Mouse (Mus musculus): ENCODE results near the gene Irak3. TPM values are rescaled to one million over a fixed set of nuclear protein-coding genes. Genes with fewer than 3 reads are reported as not detected.
A peak's percentile ranks its signal among the peaks of the same experiment; 100 is the strongest.
"Not testable (repeated sequence)": the region's sequence is repeated elsewhere in the genome, so short reads cannot be mapped to it uniquely, and the experiment has no call there.

Irak3 gene
- polyA plus RNA-seq, 2 experiments: 1.9 to 3.2 TPM

- under 1% methylated on average over 57 of the region's 57 CpGs for WGBS
- ATAC-seq (ENCODE audit: low FRiP score, low read depth) (peak; percentile 93), DNase-seq (ENCODE audit: low spot score) (peak; percentile 90)
- Histone ChIP-seq H3K27me3 (ENCODE audit: control insufficient read depth, insufficient read depth, low read length) (no peaks in the 10 kb centered on the region), H3K36me3 (ENCODE audit: control insufficient read depth, insufficient read depth, low read length) (peaks cover 30% of the 10 kb centered on the region), H3K9ac (ENCODE audit: low read depth, low read length, severe bottlenecking) (peak within 1 kb of the TSS; percentile 75), H3K9me3 (ENCODE audit: control insufficient read depth, low read length) (no peaks in the 10 kb centered on the region), H3K27ac (replicated peaks; ENCODE audit: low read depth, low read length) (no peak within 1 kb of the TSS), H3K4me3 (replicated peaks; ENCODE audit: low read length) (peak within 1 kb of the TSS; percentile 86), H3K4me2 (replicated peaks; ENCODE audit: low read depth, low read length, severe bottlenecking) (peak within 1 kb of the TSS; percentile 84), H3K4me1 (ENCODE audit: control insufficient read depth, insufficient read depth, low read length) (no peaks in the 10 kb centered on the region)
- TF ChIP-seq POLR2A (IDR thresholded peaks at IDR 0.05; ENCODE audit: borderline replicate concordance, extremely low read depth, insufficient read depth, insufficient read length): 0 out of 2 replicates have a peak, but pooled peaks have one; percentile 32
Measured at GRCm38 (mm10) chr10:120226871-120227661, 25.1 kb upstream of the Irak3 start, which contains the start of gene Llph. Llph (plus strand) TSS chr10:120227070.

DNA sequence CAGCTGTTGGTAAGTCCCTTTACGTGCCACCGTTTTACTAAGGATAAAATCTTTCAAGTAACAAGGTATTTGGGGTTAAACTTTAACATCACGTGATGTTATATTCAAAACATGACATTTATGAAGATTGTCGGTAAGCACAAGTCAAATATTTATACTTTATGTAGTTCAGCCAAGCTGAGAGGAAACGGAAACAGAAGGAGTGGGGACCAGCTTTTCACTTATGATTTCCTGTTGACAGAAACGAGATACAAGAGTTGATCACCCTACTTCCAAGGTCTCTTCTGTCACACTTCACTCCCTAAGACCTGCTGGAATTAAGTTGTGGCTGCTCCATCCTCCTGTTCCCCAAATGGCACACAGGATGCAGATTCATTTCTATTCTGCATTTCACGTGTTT, 18.8 kb upstream of the Irak3 start:
- no peak for ATAC-seq (ENCODE audit: low FRiP score, low read depth)
- no peaks in the 10 kb centered on the region for H3K9me3 ChIP-seq (ENCODE audit: control insufficient read depth, low read length)
- 85% methylated on average over 7 of the region's 7 CpGs for WGBS
- H3K9ac ChIP-seq (ENCODE audit: low read depth, low read length, severe bottlenecking): no peak overlapping the region
- no peaks in the 10 kb centered on the region for H3K27me3 ChIP-seq (ENCODE audit: control insufficient read depth, insufficient read depth, low read length)
- H3K4me3 ChIP-seq (replicated peaks; ENCODE audit: low read length): no peak overlapping the region
- DNase-seq (ENCODE audit: low spot score): no peak
- H3K4me2 ChIP-seq (replicated peaks; ENCODE audit: low read depth, low read length, severe bottlenecking): no peak overlapping the region
- peaks cover 25% of the 10 kb centered on the region for H3K36me3 ChIP-seq (ENCODE audit: control insufficient read depth, insufficient read depth, low read length)
- no peak overlapping the region for H3K27ac ChIP-seq (replicated peaks; ENCODE audit: low read depth, low read length)
- TF ChIP-seq POLR2A (IDR thresholded peaks at IDR 0.05; ENCODE audit: borderline replicate concordance, extremely low read depth, insufficient read depth, insufficient read length): no peak
- H3K4me1 ChIP-seq (ENCODE audit: control insufficient read depth, insufficient read depth, low read length): no peaks in the 10 kb centered on the region

- WGBS: 84% methylated on average over 14 of the region's 14 CpGs
- H3K27me3 ChIP-seq (ENCODE audit: control insufficient read depth, insufficient read depth, low read length): no peaks in the 10 kb centered on the region
Measured at GRCm38 (mm10) chr10:120219578-120220359, 17.8 kb upstream of the Irak3 start.

DNA sequence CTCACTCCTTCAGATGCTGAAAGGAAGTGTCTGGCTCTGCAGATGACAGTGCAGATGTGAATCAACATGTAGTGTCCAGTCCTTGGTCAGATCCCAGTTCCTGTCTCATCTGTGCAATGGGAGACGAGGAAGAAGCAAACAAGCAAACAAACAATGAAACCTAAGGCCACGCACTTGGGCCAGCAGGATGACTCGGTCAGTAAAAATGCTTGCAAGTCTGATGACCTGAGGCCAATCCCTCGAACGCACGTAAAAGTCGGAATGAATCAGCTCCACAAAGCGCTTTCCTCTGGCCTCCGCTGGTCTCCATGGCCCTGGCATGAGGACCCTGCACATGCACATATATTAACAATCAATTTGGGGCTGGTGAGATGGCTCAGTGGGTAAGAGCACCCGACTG, 17.1 kb upstream of the Irak3 start:
- Histone ChIP-seq H3K9me3 (ENCODE audit: control insufficient read depth, low read length) (no peaks in the 10 kb centered on the region), H3K27me3 (ENCODE audit: control insufficient read depth, insufficient read depth, low read length) (no peaks in the 10 kb centered on the region), H3K4me2 (replicated peaks; ENCODE audit: low read depth, low read length, severe bottlenecking) (no peak overlapping the region), H3K4me1 (ENCODE audit: control insufficient read depth, insufficient read depth, low read length) (no peaks in the 10 kb centered on the region), H3K4me3 (replicated peaks; ENCODE audit: low read length) (no peak overlapping the region), H3K27ac (replicated peaks; ENCODE audit: low read depth, low read length) (no peak overlapping the region), H3K36me3 (ENCODE audit: control insufficient read depth, insufficient read depth, low read length) (peaks cover 27% of the 10 kb centered on the region), H3K9ac (ENCODE audit: low read depth, low read length, severe bottlenecking) (no peak overlapping the region)
- no peak for ATAC-seq (ENCODE audit: low FRiP score, low read depth)
- no peak for TF ChIP-seq POLR2A (IDR thresholded peaks at IDR 0.05; ENCODE audit: borderline replicate concordance, extremely low read depth, insufficient read depth, insufficient read length)
- no peak for DNase-seq (ENCODE audit: low spot score)
- 84% methylated on average over 10 of the region's 10 CpGs for WGBS

More at GRCm38 (mm10) chr10:120219578-120220359, 17.8 kb upstream of the Irak3 start:
- ATAC-seq (ENCODE audit: low FRiP score, low read depth) (no peak), DNase-seq (ENCODE audit: low spot score) (no peak)
- Histone ChIP-seq H3K36me3 (ENCODE audit: control insufficient read depth, insufficient read depth, low read length) (peaks cover 27% of the 10 kb centered on the region), H3K4me2 (replicated peaks; ENCODE audit: low read depth, low read length, severe bottlenecking) (no peak overlapping the region), H3K9me3 (ENCODE audit: control insufficient read depth, low read length) (no peaks in the 10 kb centered on the region), H3K4me3 (replicated peaks; ENCODE audit: low read length) (no peak overlapping the region), H3K27ac (replicated peaks; ENCODE audit: low read depth, low read length) (no peak overlapping the region), H3K9ac (ENCODE audit: low read depth, low read length, severe bottlenecking) (no peak overlapping the region), H3K4me1 (ENCODE audit: control insufficient read depth, insufficient read depth, low read length) (no peaks in the 10 kb centered on the region)
- TF ChIP-seq POLR2A (IDR thresholded peaks at IDR 0.05; ENCODE audit: borderline replicate concordance, extremely low read depth, insufficient read depth, insufficient read length): no peak

DNA sequence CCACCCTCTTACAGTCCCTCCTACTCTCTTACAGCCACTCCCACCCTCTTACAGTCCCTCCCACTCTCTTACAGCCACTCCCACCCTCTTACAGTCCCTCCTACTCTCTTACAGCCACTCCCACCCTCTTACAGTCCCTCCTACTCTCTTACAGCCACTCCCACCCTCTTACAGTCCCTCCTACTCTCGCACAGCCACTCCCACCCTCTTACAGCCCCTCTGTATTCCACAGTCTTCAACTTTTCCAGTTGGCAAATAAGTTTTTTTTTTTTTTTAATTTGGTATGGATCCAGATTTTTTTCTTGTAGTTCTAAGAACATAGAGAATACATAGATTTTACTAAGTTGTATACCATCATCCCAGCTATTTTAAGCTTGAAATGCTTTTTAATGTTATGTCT, 15.2 kb upstream of the Irak3 start:
- not testable (repeated sequence) for H3K9ac ChIP-seq (ENCODE audit: low read depth, low read length, severe bottlenecking); H3K27ac ChIP-seq (replicated peaks; ENCODE audit: low read depth, low read length); ATAC-seq (ENCODE audit: low FRiP score, low read depth); H3K9me3 ChIP-seq (ENCODE audit: control insufficient read depth, low read length); H3K4me2 ChIP-seq (replicated peaks; ENCODE audit: low read depth, low read length, severe bottlenecking); H3K4me1 ChIP-seq (ENCODE audit: control insufficient read depth, insufficient read depth, low read length); H3K4me3 ChIP-seq (replicated peaks; ENCODE audit: low read length); DNase-seq (ENCODE audit: low spot score); H3K27me3 ChIP-seq (ENCODE audit: control insufficient read depth, insufficient read depth, low read length)
- 78% methylated on average over 1 of the region's 1 CpGs for WGBS
- H3K36me3 ChIP-seq (ENCODE audit: control insufficient read depth, insufficient read depth, low read length): peaks cover 23% of the 10 kb centered on the region
